Mouse (Mus musculus) midbrain, embryonic 11.5 days (tissue): ENCODE data around the gene Ctc1. TPM values are rescaled to one million over a fixed set of nuclear protein-coding genes. Genes with fewer than 3 reads are reported as not detected.

Experiments
- ATAC-seq: fragments of 200-750 bp; cut with Nextera tagmentation; 2 replicates; pipeline ENCODE4 v1.8.0; 2017; ENCODE audit warnings: moderate TSS enrichment, moderate library complexity; ENCODE audit not compliant: low FRiP score
- DNase-seq: peaks from one replicate; pipeline ENCODE4 v3.0.0; 2015; ENCODE audit warnings: low spot score; ENCODE audit errors: missing footprints
- H3K27ac ChIP-seq: fragments of 300-500 bp; sonication (generic); 2 replicates; pipeline ENCODE4 v1.5.1; 2014; ENCODE audit warnings: low read depth, low read length
- H3K27me3 ChIP-seq: fragments of 300-500 bp; sonication (generic); 2 replicates; pipeline ENCODE4 v1.6.1; 2014; ENCODE audit warnings: mild to moderate bottlenecking, low read length, moderate library complexity, mixed read lengths; ENCODE audit not compliant: control insufficient read depth, insufficient read depth
- H3K36me3 ChIP-seq: fragments of 300-500 bp; sonication (generic); 2 replicates; pipeline ENCODE4 v1.6.1; 2014; ENCODE audit warnings: mild to moderate bottlenecking, low read length, moderate library complexity, mixed read lengths; ENCODE audit not compliant: control insufficient read depth, insufficient read depth
- H3K4me1 ChIP-seq: fragments of 300-500 bp; sonication (generic); 2 replicates; pipeline ENCODE4 v1.6.1; 2014; ENCODE audit warnings: low read length; ENCODE audit not compliant: control insufficient read depth, insufficient read depth
- H3K4me2 ChIP-seq: fragments of 300-500 bp; sonication (generic); 2 replicates; pipeline ENCODE4 v1.6.1; 2014; ENCODE audit warnings: mild to moderate bottlenecking, moderate library complexity
- H3K4me3 ChIP-seq: fragments of 300-500 bp; sonication (generic); 2 replicates; pipeline ENCODE4 v1.5.1; 2014; ENCODE audit warnings: low read depth, low read length
- H3K9ac ChIP-seq: fragments of 300-500 bp; sonication (generic); 2 replicates; pipeline ENCODE4 v1.6.1; 2014; ENCODE audit warnings: low read length
- H3K9me3 ChIP-seq: fragments of 300-500 bp; sonication (generic); 2 replicates; pipeline ENCODE4 v1.6.1; 2016; ENCODE audit warnings: low read length; ENCODE audit not compliant: control insufficient read depth
- WGBS: fragments of 180-500 bp; shearing (Covaris S2); extraction: QIAGEN DNeasy Blood & Tissue Kit; methylation state at CpG from one replicate; pipeline ENCODE4 v1.1.7; 2014; 5-methylcytosine and 5-hydroxymethylcytosine counted together
- polyA plus RNA-seq: library from polyadenylated mRNA; unstranded; fragments of >200 nt; fragmentation: Nextera tagmentation; extraction: Ambion mirVana; gene quantifications from 2 replicates; pipeline ENCODE4 v1.2.1, GENCODE M21; 2014

The Ctc1 gene
- polyA plus RNA-seq, 1 experiment from 2014 or later, result 54.6 TPM

DNA sequence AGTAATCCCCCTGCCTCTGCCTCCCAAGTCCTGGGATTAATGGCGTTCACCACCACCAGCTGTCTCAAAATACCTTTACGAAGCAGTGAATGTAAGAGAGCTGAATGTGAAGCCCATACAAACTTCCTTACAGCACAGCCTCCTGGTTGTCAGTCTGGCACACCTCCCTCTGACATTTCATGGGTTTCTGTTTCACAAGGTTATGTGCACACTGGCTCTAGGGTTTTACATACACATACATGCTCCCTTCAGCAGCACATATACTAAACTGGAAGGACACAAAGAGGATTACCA, 59.0 kb downstream of the Ctc1 start:
- H3K27ac ChIP-seq, result no peak overlapping the region
- peaks cover 19% of the 10 kb centered on the region for H3K4me1 ChIP-seq
- 47% methylated on average over 2 of the region's 2 CpGs for WGBS
- ATAC-seq (no peak), DNase-seq (no peak)
- H3K4me2 ChIP-seq, result no peak overlapping the region
- no peaks in the 10 kb centered on the region for H3K27me3 ChIP-seq
- no peaks in the 10 kb centered on the region for H3K36me3 ChIP-seq
- H3K9me3 ChIP-seq, result no peaks in the 10 kb centered on the region
- H3K9ac ChIP-seq, result no peak overlapping the region
- no peak overlapping the region for H3K4me3 ChIP-seq

- Histone ChIP-seq H3K9me3 (no peaks in the 10 kb centered on the region), H3K9ac (no peak overlapping the region), H3K4me3 (no peak overlapping the region), H3K27me3 (no peaks in the 10 kb centered on the region), H3K4me2 (no peak overlapping the region), H3K27ac (no peak overlapping the region), H3K4me1 (peaks cover 14% of the 10 kb centered on the region), H3K36me3 (no peaks in the 10 kb centered on the region)
- DNase-seq, result peak; percentile 80
- no peak for ATAC-seq
- 52% methylated on average over 8 of the region's 9 CpGs for WGBS
These were observed 60.2 kb downstream of the Ctc1 start for GRCm38 (mm10) chr11:69075764-69076479.

- Histone ChIP-seq H3K9me3 (no peaks in the 10 kb centered on the region), H3K36me3 (no peaks in the 10 kb centered on the region), H3K4me3 (no peak overlapping the region), H3K9ac (no peak overlapping the region), H3K27ac (no peak overlapping the region), H3K4me1 (peaks cover 9% of the 10 kb centered on the region), H3K27me3 (no peaks in the 10 kb centered on the region), H3K4me2 (no peak overlapping the region)
- no peak for DNase-seq
- WGBS, result 81% methylated on average over 5 of the region's 5 CpGs
- no peak for ATAC-seq
These were observed 60.9 kb downstream of the Ctc1 start for GRCm38 (mm10) chr11:69076572-69076971.

DNA sequence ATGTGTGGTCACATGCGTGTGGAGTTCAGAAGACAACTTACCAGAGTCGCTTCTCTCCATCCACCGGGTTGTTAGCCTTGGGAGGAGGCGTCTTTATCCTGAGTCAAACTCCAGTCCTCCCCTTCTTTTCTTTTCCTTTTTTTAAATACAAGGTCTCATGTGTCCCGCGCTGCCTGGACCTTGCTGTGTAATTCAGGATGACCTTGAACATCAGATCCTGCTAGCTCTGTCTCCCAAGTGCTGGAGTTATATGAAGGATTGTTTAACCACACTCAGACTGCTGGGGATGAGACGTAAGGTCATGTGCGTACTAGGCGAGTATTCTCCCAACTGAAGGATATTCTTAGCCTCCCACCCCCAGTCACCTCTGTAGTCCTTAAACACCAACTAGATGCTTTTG, 61.6 kb downstream of the Ctc1 start:
- H3K4me1 ChIP-seq, result peaks cover 6% of the 10 kb centered on the region
- H3K4me2 ChIP-seq, result no peak overlapping the region
- no peaks in the 10 kb centered on the region for H3K27me3 ChIP-seq
- no peaks in the 10 kb centered on the region for H3K9me3 ChIP-seq
- H3K4me3 ChIP-seq, result no peak overlapping the region
- no peaks in the 10 kb centered on the region for H3K36me3 ChIP-seq
- DNase-seq, result no peak
- no peak for ATAC-seq
- H3K27ac ChIP-seq, result no peak overlapping the region
- no peak overlapping the region for H3K9ac ChIP-seq
- 85% methylated on average over 9 of the region's 9 CpGs for WGBS

DNA sequence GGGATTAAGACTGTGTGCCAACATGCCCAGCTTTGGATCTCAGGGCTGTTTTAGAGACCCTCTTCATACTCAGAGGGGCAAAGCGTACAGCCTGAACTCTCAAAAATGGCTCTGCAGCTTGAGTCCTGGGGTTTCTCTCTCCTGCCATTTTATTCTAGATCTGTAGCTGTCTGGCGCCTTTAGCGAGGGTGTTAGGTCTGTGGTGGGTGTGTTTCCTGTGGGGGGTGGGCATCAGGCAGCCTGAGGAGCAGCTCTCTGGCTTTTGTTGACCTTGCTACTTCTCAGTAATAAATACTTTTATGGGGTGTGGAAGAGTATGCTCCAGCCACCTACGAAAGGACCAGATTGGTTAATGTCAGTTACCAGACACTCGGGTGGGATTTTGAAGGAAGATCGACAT, 62.3 kb downstream of the Ctc1 start:
- Histone ChIP-seq H3K27me3 (no peaks in the 10 kb centered on the region), H3K4me3 (no peak overlapping the region), H3K9ac (no peak overlapping the region), H3K36me3 (no peaks in the 10 kb centered on the region), H3K4me1 (0 out of 2 replicates have a peak, but pooled peaks cover 2% of the 10 kb centered on the region), H3K9me3 (no peaks in the 10 kb centered on the region), H3K4me2 (no peak overlapping the region), H3K27ac (no peak overlapping the region)
- DNase-seq (no peak), ATAC-seq (no peak)
- WGBS, result 84% methylated on average over 6 of the region's 6 CpGs

GRCm38 (mm10) chr11:69078805-69079438, 63.2 kb downstream of the Ctc1 start:
- no peak for ATAC-seq
- Histone ChIP-seq H3K4me3 (no peak overlapping the region), H3K27ac (no peak overlapping the region), H3K36me3 (no peaks in the 10 kb centered on the region), H3K9me3 (no peaks in the 10 kb centered on the region), H3K4me1 (0 out of 2 replicates have a peak, but pooled peaks cover 2% of the 10 kb centered on the region), H3K4me2 (no peak overlapping the region), H3K27me3 (no peaks in the 10 kb centered on the region), H3K9ac (no peak overlapping the region)
- 83% methylated on average over 5 of the region's 5 CpGs for WGBS
- DNase-seq, result no peak

- ATAC-seq (no peak), DNase-seq (peak; percentile 33)
- Histone ChIP-seq H3K36me3 (no peaks in the 10 kb centered on the region), H3K9ac (no peak overlapping the region), H3K9me3 (no peaks in the 10 kb centered on the region), H3K4me2 (no peak overlapping the region), H3K27ac (no peak overlapping the region), H3K4me1 (no peaks in the 10 kb centered on the region), H3K4me3 (no peak overlapping the region), H3K27me3 (no peaks in the 10 kb centered on the region)
- 87% methylated on average over 15 of the region's 15 CpGs for WGBS
These were observed 64.6 kb downstream of the Ctc1 start for GRCm38 (mm10) chr11:69080102-69080854.

GRCm38 (mm10) chr11:69080855-69081222, 65.1 kb downstream of the Ctc1 start:
- no peaks in the 10 kb centered on the region for H3K27me3 ChIP-seq
- ATAC-seq (no peak), DNase-seq (peak; percentile 49)
- WGBS, result 87% methylated on average over 8 of the region's 8 CpGs
- no peak overlapping the region for H3K27ac ChIP-seq
- no peaks in the 10 kb centered on the region for H3K4me1 ChIP-seq
- no peaks in the 10 kb centered on the region for H3K36me3 ChIP-seq
- no peaks in the 10 kb centered on the region for H3K9me3 ChIP-seq
- H3K9ac ChIP-seq, result no peak overlapping the region
- H3K4me3 ChIP-seq, result no peak overlapping the region
- H3K4me2 ChIP-seq, result no peak overlapping the region

DNA sequence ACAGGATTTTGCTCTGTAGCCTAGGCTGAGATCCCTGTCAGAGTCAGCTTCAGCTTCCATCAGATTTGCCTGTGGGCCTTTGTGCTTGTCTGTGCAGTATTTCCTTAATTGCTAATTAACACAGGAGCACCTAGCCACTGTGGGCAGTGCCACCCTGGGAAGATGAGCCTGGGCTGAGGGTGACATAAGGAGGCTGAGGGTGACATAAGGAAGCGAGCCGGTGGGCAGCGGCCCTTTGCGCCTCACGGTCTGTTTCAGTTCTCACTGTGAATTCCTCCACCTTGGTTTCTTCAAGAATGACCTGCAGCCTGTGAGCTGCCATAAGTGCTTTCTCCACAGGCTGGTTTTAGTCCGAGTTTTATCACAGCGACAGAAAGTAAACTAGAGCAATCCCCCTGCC, 65.9 kb downstream of the Ctc1 start:
- H3K4me3 ChIP-seq, result no peak overlapping the region
- no peak overlapping the region for H3K27ac ChIP-seq
- no peaks in the 10 kb centered on the region for H3K27me3 ChIP-seq
- no peak overlapping the region for H3K4me2 ChIP-seq
- H3K9me3 ChIP-seq, result no peaks in the 10 kb centered on the region
- DNase-seq, result no peak
- H3K36me3 ChIP-seq, result no peaks in the 10 kb centered on the region
- ATAC-seq, result no peak
- no peaks in the 10 kb centered on the region for H3K4me1 ChIP-seq
- 90% methylated on average over 7 of the region's 7 CpGs for WGBS
- H3K9ac ChIP-seq, result no peak overlapping the region
